ENCODE assay signal across 16 mouse cellular contexts in genomic region chr7:123573721-123574120, GRCm38 (mm10).
DNase-seq lines count a peak whose midpoint lies in the region.
"Had no signal": no experiment of that assay in that cellular context is flagged by ENCODE, and none has a peak within 500 bp of the region (broad histone marks: within the 10 kb centered on the region; RNA-seq: fewer than 3 reads in every experiment).

No protein-coding gene starts in this region.

- H3K36me3 ChIP-seq in heart, embryonic 10.5 days = no peaks in the 10 kb centered on the region
- H3K36me3 ChIP-seq: liver, embryonic 15.5 days had no signal

- WGBS in heart, embryonic 10.5 days = 63% methylated on average over 3 of the region's 3 CpGs

- H3K4me3 ChIP-seq in heart, embryonic 10.5 days = no peak overlapping the region
- H3K4me3 ChIP-seq: liver, embryonic 15.5 days; myocyte had no signal

- H3K9me3 ChIP-seq in heart, embryonic 10.5 days = no peaks in the 10 kb centered on the region
- H3K9me3 ChIP-seq: liver, embryonic 15.5 days had no signal

- 0 out of 2 replicates have a peak, but pooled peaks cover 3% of the 10 kb centered on the region for H3K4me1 ChIP-seq in heart, embryonic 10.5 days
- H3K4me1 ChIP-seq: liver, embryonic 15.5 days had no signal

- DNase-seq in heart, adult 11 months = peak; percentile 61
- DNase-seq in heart, embryonic 10.5 days (ENCODE audit: low spot score) = no peak
- DNase-seq in right cerebral cortex, adult 18-20 months = peak; percentile 8
- DNase-seq in right cerebral cortex, postnatal 25 days = no peak
- peak; percentile 11 for DNase-seq in layer of hippocampus, adult 9-10 months (ENCODE audit: low spot score)
- peak; percentile 6 for DNase-seq in right cerebral cortex, postnatal 4 days
- no peak for DNase-seq in retina, postnatal 1 day
- DNase-seq in retina, embryonic 14.5 days (ENCODE audit: low spot score) = no peak
- DNase-seq: adrenal gland, postnatal 14 days; cerebellum, postnatal 36 days; heart, postnatal 4 days; kidney, postnatal 4 days; spleen, adult 18-20 months; thymus, postnatal 4 days had no signal

- H3K27me3 ChIP-seq in heart, embryonic 10.5 days (ENCODE audit: insufficient read depth, poor library complexity, severe bottlenecking) = no peaks in the 10 kb centered on the region
- H3K27me3 ChIP-seq: liver, embryonic 15.5 days had no signal

- no peak overlapping the region for H3K27ac ChIP-seq in heart, embryonic 10.5 days
- H3K27ac ChIP-seq: liver, embryonic 15.5 days had no signal

Comparison
In these comparisons a context has a peak if more than half of its experiments do, and no peak if none do; other contexts are left out.
1. DNase-seq: peak in heart, adult 11 months (single experiment), right cerebral cortex, adult 18-20 months (single experiment), layer of hippocampus, adult 9-10 months (single experiment) and right cerebral cortex, postnatal 4 days (single experiment); none in heart, embryonic 10.5 days (single experiment), right cerebral cortex, postnatal 25 days (single experiment), retina, postnatal 1 day (single experiment) and retina, embryonic 14.5 days (single experiment).